Mouse (Mus musculus): ENCODE data around the gene Resp18. TPM values are rescaled to one million over a fixed set of nuclear protein-coding genes. Genes with fewer than 3 reads are reported as not detected.
A peak's percentile ranks its signal among the peaks of the same experiment; 100 is the strongest.

The Resp18 gene
- polyA plus RNA-seq, 2 experiments, result 0.16 TPM; not detected in 1

GRCm38 (mm10) chr1:75255516-75256046 is 22.6 kb downstream of the Resp18 start:
- ATAC-seq (ENCODE audit: low FRiP score, low read depth), result no peak
- 68% methylated on average over 10 of the region's 10 CpGs for WGBS
- Histone ChIP-seq H3K9ac (ENCODE audit: low read depth, low read length, severe bottlenecking) (no peak overlapping the region), H3K4me1 (ENCODE audit: control insufficient read depth, insufficient read depth, low read length) (peaks cover 7% of the 10 kb centered on the region; the same call in 1 of the 2 replicates), H3K36me3 (ENCODE audit: control insufficient read depth, insufficient read depth, low read length) (no peaks in the 10 kb centered on the region), H3K27me3 (ENCODE audit: control insufficient read depth, insufficient read depth, low read length) (no peaks in the 10 kb centered on the region), H3K9me3 (ENCODE audit: control insufficient read depth, low read length) (no peaks in the 10 kb centered on the region), H3K4me3 (replicated peaks; ENCODE audit: low read length) (no peak overlapping the region), H3K4me2 (replicated peaks; ENCODE audit: low read depth, low read length, severe bottlenecking) (no peak overlapping the region), H3K27ac (replicated peaks; ENCODE audit: low read depth, low read length) (no peak overlapping the region)
- no peak for TF ChIP-seq POLR2A (IDR thresholded peaks at IDR 0.05; ENCODE audit: borderline replicate concordance, extremely low read depth, insufficient read depth, insufficient read length)
- no peak for DNase-seq (ENCODE audit: low spot score)

- peaks cover 7% of the 10 kb centered on the region; the same call in 1 of the 2 replicates for H3K4me1 ChIP-seq (ENCODE audit: control insufficient read depth, insufficient read depth, low read length)
- no peak overlapping the region for H3K9ac ChIP-seq (ENCODE audit: low read depth, low read length, severe bottlenecking)
- DNase-seq (ENCODE audit: low spot score), result no peak
- no peak overlapping the region for H3K27ac ChIP-seq (replicated peaks; ENCODE audit: low read depth, low read length)
- no peak for ATAC-seq (ENCODE audit: low FRiP score, low read depth)
- H3K4me2 ChIP-seq (replicated peaks; ENCODE audit: low read depth, low read length, severe bottlenecking), result no peak overlapping the region
- no peak overlapping the region for H3K4me3 ChIP-seq (replicated peaks; ENCODE audit: low read length)
- H3K27me3 ChIP-seq (ENCODE audit: control insufficient read depth, insufficient read depth, low read length), result no peaks in the 10 kb centered on the region
- WGBS, result 79% methylated on average over 8 of the region's 8 CpGs
- no peak for TF ChIP-seq POLR2A (IDR thresholded peaks at IDR 0.05; ENCODE audit: borderline replicate concordance, extremely low read depth, insufficient read depth, insufficient read length)
- no peaks in the 10 kb centered on the region for H3K36me3 ChIP-seq (ENCODE audit: control insufficient read depth, insufficient read depth, low read length)
- no peaks in the 10 kb centered on the region for H3K9me3 ChIP-seq (ENCODE audit: control insufficient read depth, low read length)
Measured at GRCm38 (mm10) chr1:75254625-75255013, 23.6 kb downstream of the Resp18 start.

GRCm38 (mm10) chr1:75253849-75254624 is 24.2 kb downstream of the Resp18 start:
- no peak for ATAC-seq (ENCODE audit: low FRiP score, low read depth)
- H3K27ac ChIP-seq (replicated peaks; ENCODE audit: low read depth, low read length), result no peak overlapping the region
- H3K9me3 ChIP-seq (ENCODE audit: control insufficient read depth, low read length), result no peaks in the 10 kb centered on the region
- WGBS, result 63% methylated on average over 16 of the region's 16 CpGs
- H3K4me3 ChIP-seq (replicated peaks; ENCODE audit: low read length), result no peak overlapping the region
- DNase-seq (ENCODE audit: low spot score), result peak; percentile 51
- H3K4me1 ChIP-seq (ENCODE audit: control insufficient read depth, insufficient read depth, low read length), result peaks cover 7% of the 10 kb centered on the region; the same call in 1 of the 2 replicates
- no peak overlapping the region for H3K4me2 ChIP-seq (replicated peaks; ENCODE audit: low read depth, low read length, severe bottlenecking)
- H3K27me3 ChIP-seq (ENCODE audit: control insufficient read depth, insufficient read depth, low read length), result no peaks in the 10 kb centered on the region
- H3K9ac ChIP-seq (ENCODE audit: low read depth, low read length, severe bottlenecking), result no peak overlapping the region
- TF ChIP-seq POLR2A (IDR thresholded peaks at IDR 0.05; ENCODE audit: borderline replicate concordance, extremely low read depth, insufficient read depth, insufficient read length), result no peak
- H3K36me3 ChIP-seq (ENCODE audit: control insufficient read depth, insufficient read depth, low read length), result no peaks in the 10 kb centered on the region

GRCm38 (mm10) chr1:75253029-75253428 is 25.2 kb downstream of the Resp18 start:
- Histone ChIP-seq H3K4me1 (ENCODE audit: control insufficient read depth, insufficient read depth, low read length) (peaks cover 7% of the 10 kb centered on the region; the same call in 1 of the 2 replicates), H3K9ac (ENCODE audit: low read depth, low read length, severe bottlenecking) (no peak overlapping the region), H3K36me3 (ENCODE audit: control insufficient read depth, insufficient read depth, low read length) (no peaks in the 10 kb centered on the region), H3K27ac (replicated peaks; ENCODE audit: low read depth, low read length) (no peak overlapping the region), H3K9me3 (ENCODE audit: control insufficient read depth, low read length) (no peaks in the 10 kb centered on the region), H3K27me3 (ENCODE audit: control insufficient read depth, insufficient read depth, low read length) (no peaks in the 10 kb centered on the region), H3K4me2 (replicated peaks; ENCODE audit: low read depth, low read length, severe bottlenecking) (no peak overlapping the region), H3K4me3 (replicated peaks; ENCODE audit: low read length) (no peak overlapping the region)
- DNase-seq (ENCODE audit: low spot score), result no peak
- ATAC-seq (ENCODE audit: low FRiP score, low read depth), result no peak
- no peak for TF ChIP-seq POLR2A (IDR thresholded peaks at IDR 0.05; ENCODE audit: borderline replicate concordance, extremely low read depth, insufficient read depth, insufficient read length)
- 83% methylated on average over 16 of the region's 16 CpGs for WGBS

GRCm38 (mm10) chr1:75252308-75252707 is 25.9 kb downstream of the Resp18 start:
- no peak for DNase-seq (ENCODE audit: low spot score)
- H3K9me3 ChIP-seq (ENCODE audit: control insufficient read depth, low read length), result no peaks in the 10 kb centered on the region
- no peak overlapping the region for H3K4me3 ChIP-seq (replicated peaks; ENCODE audit: low read length)
- H3K9ac ChIP-seq (ENCODE audit: low read depth, low read length, severe bottlenecking), result no peak overlapping the region
- WGBS, result 70% methylated on average over 13 of the region's 13 CpGs
- H3K4me1 ChIP-seq (ENCODE audit: control insufficient read depth, insufficient read depth, low read length), result peaks cover 7% of the 10 kb centered on the region; the same call in 1 of the 2 replicates
- no peaks in the 10 kb centered on the region for H3K27me3 ChIP-seq (ENCODE audit: control insufficient read depth, insufficient read depth, low read length)
- TF ChIP-seq POLR2A (IDR thresholded peaks at IDR 0.05; ENCODE audit: borderline replicate concordance, extremely low read depth, insufficient read depth, insufficient read length), result no peak
- H3K27ac ChIP-seq (replicated peaks; ENCODE audit: low read depth, low read length), result no peak overlapping the region
- no peak overlapping the region for H3K4me2 ChIP-seq (replicated peaks; ENCODE audit: low read depth, low read length, severe bottlenecking)
- no peak for ATAC-seq (ENCODE audit: low FRiP score, low read depth)
- no peaks in the 10 kb centered on the region for H3K36me3 ChIP-seq (ENCODE audit: control insufficient read depth, insufficient read depth, low read length)

Measured in limb, embryonic 14.5 days (tissue).